Mouse (Mus musculus) ES-Bruce4 (cell line): ENCODE data around the gene Sh3rf1. TPM values are rescaled to one million over a fixed set of nuclear protein-coding genes. Genes with fewer than 3 reads are reported as not detected.

ENCODE experiments used
- H3K27ac ChIP-seq: 2 replicates; pipeline ENCODE4 v1.5.1; 2012; ENCODE audit warnings: low read length, inconsistent platforms; ENCODE audit not compliant: insufficient read depth
- H3K27me3 ChIP-seq: 2 replicates; pipeline ENCODE4 v1.6.1; 2012; ENCODE audit warnings: mild to moderate bottlenecking, low read length, inconsistent platforms; ENCODE audit not compliant: control insufficient read depth, poor library complexity, insufficient read depth, severe bottlenecking
- H3K36me3 ChIP-seq: 2 replicates; pipeline ENCODE4 v1.6.1; 2012; ENCODE audit warnings: inconsistent platforms, mild to moderate bottlenecking, low read length, moderate library complexity; ENCODE audit not compliant: control insufficient read depth, poor library complexity, insufficient read depth, severe bottlenecking
- H3K4me1 ChIP-seq: one replicate; pipeline ENCODE4 v1.8.1; 2011; ENCODE audit warnings: low read length; ENCODE audit not compliant: control insufficient read depth, insufficient read depth
- H3K4me3 ChIP-seq: 2 replicates; pipeline ENCODE4 v1.5.1; 2011; ENCODE audit warnings: low read depth, mild to moderate bottlenecking, low read length
- H3K9ac ChIP-seq: 2 replicates; pipeline ENCODE4 v1.6.1; 2012; ENCODE audit warnings: low read depth, mild to moderate bottlenecking, inconsistent platforms; ENCODE audit not compliant: poor library complexity, severe bottlenecking
- H3K9me3 ChIP-seq: replicated peaks from 2 replicates; pipeline ENCODE4 v1.6.1; 2012; ENCODE audit warnings: mild to moderate bottlenecking, low read length, inconsistent platforms; ENCODE audit not compliant: control insufficient read depth, poor library complexity, insufficient read depth, severe bottlenecking
- CTCF ChIP-seq: IDR thresholded peaks from one replicate; pipeline ENCODE4 v1.8.1; 2011; ENCODE audit warnings: low read depth, low read length
- EP300 ChIP-seq: IDR thresholded peaks from 2 replicates; pipeline ENCODE4 v1.6.1; 2011; ENCODE audit warnings: low read depth, low read length; ENCODE audit not compliant: insufficient read depth
- POLR2A ChIP-seq: IDR thresholded peaks from one replicate; pipeline ENCODE4 v1.8.1; 2011; ENCODE audit warnings: low read length; ENCODE audit not compliant: insufficient read depth
- polyA plus RNA-seq: library from polyadenylated mRNA; stranded (reverse); fragments of >200 nt; gene quantifications from 2 replicates; pipeline ENCODE4 v1.2.4, GENCODE M21; 2011; ENCODE audit warnings: low read depth; ENCODE audit not compliant: missing spikeins, insufficient read depth, insufficient read length

Gene Sh3rf1
- polyA plus RNA-seq, 1 experiment = 19.0 TPM

- H3K9me3 ChIP-seq = peaks cover 14% of the 10 kb centered on the region
- H3K9ac ChIP-seq = no peak overlapping the region
- TF ChIP-seq CTCF (no peak), EP300 (no peak), POLR2A (no peak)
- H3K4me3 ChIP-seq = no peak overlapping the region
- H3K4me1 ChIP-seq = peaks cover 2% of the 10 kb centered on the region
- 0 out of 2 replicates have a peak overlapping the region, but pooled peaks have one; percentile 0 for H3K27ac ChIP-seq
- H3K36me3 ChIP-seq = no peaks in the 10 kb centered on the region
- no peaks in the 10 kb centered on the region; the same call in 1 of the 2 replicates for H3K27me3 ChIP-seq
Observed at GRCm38 (mm10) chr8:61437305-61437605, 213.6 kb downstream of the Sh3rf1 start.

DNA sequence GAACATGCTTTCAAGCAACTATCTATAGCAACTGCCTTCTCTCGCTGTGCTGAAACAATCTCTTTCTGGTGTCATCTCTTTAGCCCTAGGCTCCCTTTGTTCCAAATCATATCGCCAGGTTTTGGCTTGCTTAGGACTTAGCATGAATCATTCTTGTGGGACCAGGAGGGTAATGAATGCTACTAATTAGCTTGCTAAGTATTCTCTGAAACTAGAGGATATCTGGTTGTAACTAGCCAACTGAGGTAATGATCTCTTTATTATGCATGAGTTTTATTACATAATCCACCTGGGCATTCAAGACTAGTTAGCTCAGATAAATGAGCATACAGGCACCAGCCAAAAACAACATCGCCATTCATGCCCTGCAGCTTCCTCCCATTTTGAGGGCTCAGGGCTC lies 219.3 kb downstream of the Sh3rf1 start:
- TF ChIP-seq EP300 (no peak), POLR2A (no peak), CTCF (no peak)
- H3K9ac ChIP-seq = no peak overlapping the region
- no peak overlapping the region for H3K4me3 ChIP-seq
- H3K9me3 ChIP-seq = peaks cover 15% of the 10 kb centered on the region
- no peak overlapping the region for H3K27ac ChIP-seq
- H3K36me3 ChIP-seq = no peaks in the 10 kb centered on the region
- H3K4me1 ChIP-seq = no peaks in the 10 kb centered on the region
- H3K27me3 ChIP-seq = no peaks in the 10 kb centered on the region

DNA sequence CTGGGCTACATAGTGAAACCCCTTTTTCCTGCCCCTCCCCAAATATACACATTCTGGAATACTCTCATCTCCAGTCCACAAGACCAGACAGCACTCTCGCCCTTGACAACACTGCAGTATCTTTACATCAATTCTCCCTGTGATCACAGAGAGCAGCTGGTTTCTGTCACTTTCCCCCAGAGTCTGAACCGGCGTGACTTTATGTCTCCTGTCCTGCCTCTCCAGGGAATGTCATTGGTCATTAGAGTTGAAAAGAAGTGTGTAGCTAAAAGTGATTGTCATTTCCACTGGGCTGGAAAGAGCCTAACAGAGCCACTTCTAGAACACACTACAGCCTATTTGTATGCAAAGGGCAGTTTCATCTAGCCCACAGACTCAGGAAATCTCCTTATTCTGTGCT lies 220.7 kb downstream of the Sh3rf1 start:
- no peak overlapping the region for H3K27ac ChIP-seq
- TF ChIP-seq EP300 = no peak
- TF ChIP-seq CTCF = no peak
- no peak for TF ChIP-seq POLR2A
- H3K4me3 ChIP-seq = no peak overlapping the region
- H3K9me3 ChIP-seq = peaks cover 15% of the 10 kb centered on the region
- no peak overlapping the region for H3K9ac ChIP-seq
- no peaks in the 10 kb centered on the region for H3K27me3 ChIP-seq
- H3K4me1 ChIP-seq = no peaks in the 10 kb centered on the region
- H3K36me3 ChIP-seq = no peaks in the 10 kb centered on the region

Other genes starting within 250 kb of the Sh3rf1 start
- gene Clcn3, start 240.6 kb upstream of the Sh3rf1 start, polyA plus RNA-seq = 75.6 and 77.9 TPM in 2 replicates
- gene Nek1, start 230.7 kb upstream of the Sh3rf1 start, polyA plus RNA-seq = 31.5 and 33.5 TPM in 2 replicates